In genomic region chr5:63811819-63812508, GRCm38 (mm10) we compare ENCODE assay signal across 8 mouse cellular contexts. TPM values are rescaled to one million over a fixed set of nuclear protein-coding genes. Genes with fewer than 3 reads are reported as not detected.
DNase-seq lines count a peak whose midpoint lies in the region; ATAC-seq lines count a peak whose summit lies in the region.

Gene 0610040J01Rik (plus strand): TSS chr5:63812363.

- peaks cover 24% of the 10 kb centered on the region for H3K27me3 ChIP-seq in hindbrain, embryonic 12.5 days
- H3K27me3 ChIP-seq in lung, embryonic 16.5 days (ENCODE audit: control insufficient read depth, insufficient read depth, low read depth, low read length) = no peaks in the 10 kb centered on the region; the same call in 1 of the 2 replicates

- H3K36me3 ChIP-seq in hindbrain, embryonic 12.5 days = no peaks in the 10 kb centered on the region
- H3K36me3 ChIP-seq in lung, embryonic 16.5 days (ENCODE audit: control insufficient read depth, insufficient read depth, low read length) = no peaks in the 10 kb centered on the region

- peak; percentile 70 for DNase-seq in Muller cell, postnatal 12 days (ENCODE audit: inconsistent ontology term)
- peak; percentile 11 for DNase-seq in cerebellum, adult 9-10 months
- peak; percentile 28 to 67 for DNase-seq in frontal cortex, postnatal 10 days (ENCODE audit: low spot score in 2 of 2)
- DNase-seq in layer of hippocampus, postnatal 10 days (ENCODE audit: low spot score in 2 of 2) = peak; percentile 69 to 81
- DNase-seq in ovary, postnatal 14 days (ENCODE audit: low spot score) = peak; percentile 58
- DNase-seq in thymus, postnatal 25 days = peak; percentile 37

- ATAC-seq in hindbrain, embryonic 12.5 days (ENCODE audit: low FRiP score) = peak; percentile 93
- ATAC-seq in lung, embryonic 16.5 days (ENCODE audit: low read depth) = peak; percentile 96

- H3K4me3 ChIP-seq in hindbrain, embryonic 12.5 days = peak within 1 kb of the TSS; percentile 49
- H3K4me3 ChIP-seq in lung, embryonic 16.5 days (ENCODE audit: low read length) = peak within 1 kb of the TSS; percentile 58

- H3K9me3 ChIP-seq in hindbrain, embryonic 12.5 days (replicated peaks) = no peaks in the 10 kb centered on the region
- H3K9me3 ChIP-seq in lung, embryonic 16.5 days (ENCODE audit: control insufficient read depth, low read length) = 0 out of 2 replicates have a peak, but pooled peaks cover 2% of the 10 kb centered on the region

- peak within 1 kb of the TSS; percentile 84 for H3K4me2 ChIP-seq in hindbrain, embryonic 12.5 days (replicated peaks)
- H3K4me2 ChIP-seq in lung, embryonic 16.5 days (ENCODE audit: low read depth, low read length) = peak within 1 kb of the TSS; percentile 94

- WGBS in hindbrain, embryonic 12.5 days = 4% methylated on average over 42 of the region's 42 CpGs
- 2% methylated on average over 42 of the region's 42 CpGs for WGBS in lung, embryonic 16.5 days

- H3K9ac ChIP-seq in hindbrain, embryonic 12.5 days = peak within 1 kb of the TSS; percentile 58
- peak within 1 kb of the TSS; percentile 70 for H3K9ac ChIP-seq in lung, embryonic 16.5 days (ENCODE audit: low read length)

- H3K27ac ChIP-seq in hindbrain, embryonic 12.5 days = no peak within 1 kb of the TSS
- peak within 1 kb of the TSS; percentile 55; the same call in 1 of the 2 replicates for H3K27ac ChIP-seq in lung, embryonic 16.5 days (ENCODE audit: low read length)

- H3K4me1 ChIP-seq in hindbrain, embryonic 12.5 days = 0 out of 2 replicates have a peak, but pooled peaks cover 2% of the 10 kb centered on the region
- H3K4me1 ChIP-seq in lung, embryonic 16.5 days (replicated peaks; ENCODE audit: control insufficient read depth, insufficient read depth, low read length) = no peaks in the 10 kb centered on the region

RNA-seq across cellular contexts. Expression of gene 0610040J01Rik, which starts in this region (rescaled TPM):
- 3.3 and 4.8 TPM in 2 replicates for polyA plus RNA-seq in hindbrain, embryonic 12.5 days (2016; fragmentation: Nextera tagmentation; extraction: Ambion mirVana)
- total RNA-seq in layer of hippocampus, postnatal 10 days (2021) = 1 to 10 TPM; 7.4 TPM
- polyA plus RNA-seq in lung, embryonic 16.5 days (2015; fragmentation: Nextera tagmentation; extraction: Ambion mirVana) = 26.7 and 27.7 TPM in 2 replicates

Comparison
In these comparisons a context has a peak if more than half of its experiments do, and no peak if none do; other contexts are left out.
1. DNase-seq: peak in every context shown above with its lines; median percentile 75 in layer of hippocampus, postnatal 10 days; 70 in Muller cell, postnatal 12 days; 58 in ovary, postnatal 14 days; 48 in frontal cortex, postnatal 10 days; 37 in thymus, postnatal 25 days; 11 in cerebellum, adult 9-10 months.